Mouse (Mus musculus) c-Kit-positive CD71-negative TER-119-negative erythroid progenitor cells, embryonic 14.5 days (primary cell): ENCODE results near the gene Arl5a.
A peak's percentile ranks its signal among the peaks of the same experiment; 100 is the strongest.

ENCODE experiments used
- DNase-seq: peaks from one replicate; pipeline ENCODE4 v3.0.0-alpha.2; 2013; ENCODE audit warnings: low read depth

Gene Arl5a

DNA sequence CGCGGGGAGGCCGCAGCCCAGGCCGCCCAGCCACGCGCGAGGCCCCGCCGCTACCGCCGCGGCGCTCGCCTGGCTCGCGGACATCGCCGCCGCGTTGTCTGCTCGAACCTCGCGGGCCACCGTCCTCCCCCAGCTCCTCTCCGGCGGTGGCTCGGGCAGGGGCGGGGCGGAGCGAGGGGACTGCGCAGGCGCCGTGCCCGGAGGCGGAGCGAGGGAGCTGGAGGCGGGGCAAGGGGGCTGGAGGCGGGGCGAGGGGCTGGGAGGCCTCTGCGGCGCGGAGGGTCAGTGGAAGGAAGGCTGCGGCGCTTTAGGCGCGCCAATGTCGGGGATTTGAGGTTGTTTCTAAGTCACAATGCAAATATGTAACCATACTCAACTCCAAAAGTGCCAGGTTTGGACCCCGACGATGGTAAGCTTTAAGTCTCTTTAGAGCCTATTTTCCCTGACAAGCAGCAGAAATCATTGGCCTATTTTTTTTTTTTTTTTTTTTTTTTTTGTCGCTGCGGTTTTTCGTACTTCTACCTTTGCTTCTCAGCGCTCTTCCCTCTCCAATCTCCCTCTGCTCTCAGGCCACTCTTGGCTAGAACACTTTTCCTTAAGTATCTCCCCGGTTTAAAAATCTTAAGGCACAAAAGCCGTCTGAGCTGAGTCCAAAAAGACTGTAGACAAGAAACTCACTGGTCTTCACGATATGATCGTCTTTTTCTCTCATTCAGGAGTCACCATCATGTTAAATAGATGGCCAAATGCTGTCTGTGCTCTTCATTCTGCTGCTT lies at the start of gene Arl5a:
Gene Arl5a, minus strand, starts transcription at position 155 of the 776 bp plus-strand sequence.
- DNase-seq: peak; percentile 65

DNA sequence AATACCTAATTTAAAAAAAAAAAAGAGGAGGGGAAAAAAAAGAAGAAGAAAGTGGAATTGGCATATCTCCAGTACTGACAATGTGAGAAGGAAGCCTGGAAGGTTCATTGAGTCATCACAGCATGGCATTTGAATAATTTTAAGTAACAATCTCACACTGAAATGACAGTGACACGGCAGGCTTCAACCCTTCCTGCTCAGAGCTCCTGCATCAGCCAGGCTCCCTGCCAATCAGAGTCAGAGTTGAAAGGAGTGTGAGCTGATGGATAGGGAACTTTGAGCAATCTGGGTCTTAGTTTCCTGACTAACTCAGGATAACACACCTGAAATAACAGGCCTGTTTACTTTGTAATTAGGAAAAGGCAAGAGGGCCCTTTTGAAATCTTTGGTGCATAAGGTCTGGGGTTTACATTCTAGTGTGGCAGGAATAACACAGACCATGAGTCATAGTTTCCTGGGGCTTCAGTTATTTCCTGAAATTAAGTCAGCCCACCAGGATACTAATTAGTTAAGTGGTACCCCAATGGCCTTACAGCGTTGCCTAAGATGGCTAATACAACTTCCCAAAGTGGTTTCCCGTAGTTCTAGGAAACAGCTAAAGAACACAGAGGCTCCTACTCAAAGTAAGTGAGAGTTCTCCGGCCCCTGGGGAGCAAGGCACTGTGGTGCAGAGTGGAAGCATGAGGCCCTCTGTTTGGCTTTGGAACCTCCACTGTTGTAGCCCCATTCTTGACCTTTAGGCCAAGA lies 47.0 kb upstream of the Arl5a start:
- DNase-seq: no peak

DNA sequence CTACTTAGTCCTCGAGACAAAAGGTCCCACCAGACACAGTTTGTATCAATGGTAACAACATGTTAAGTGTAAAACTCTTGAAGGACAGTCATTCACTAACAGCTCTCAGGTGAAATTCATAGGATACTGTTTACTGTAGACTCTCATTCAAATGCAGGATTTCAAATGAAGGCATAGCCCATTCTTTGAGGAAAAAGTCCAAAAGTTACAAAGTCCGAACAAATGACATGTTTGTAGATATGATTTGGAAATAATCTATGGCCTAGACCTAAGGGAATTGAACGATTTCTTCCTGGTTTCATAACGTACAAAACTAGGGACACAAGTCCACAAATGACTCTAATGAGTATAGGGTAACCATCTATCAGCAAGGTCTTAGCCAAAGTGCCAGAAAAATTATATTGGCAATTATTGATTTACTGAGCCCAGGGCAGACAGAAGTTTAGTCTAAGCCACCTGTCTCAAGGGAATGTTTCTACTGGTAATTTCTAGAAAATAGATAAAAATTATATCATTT lies 45.4 kb upstream of the Arl5a start:
- no peak for DNase-seq

DNA sequence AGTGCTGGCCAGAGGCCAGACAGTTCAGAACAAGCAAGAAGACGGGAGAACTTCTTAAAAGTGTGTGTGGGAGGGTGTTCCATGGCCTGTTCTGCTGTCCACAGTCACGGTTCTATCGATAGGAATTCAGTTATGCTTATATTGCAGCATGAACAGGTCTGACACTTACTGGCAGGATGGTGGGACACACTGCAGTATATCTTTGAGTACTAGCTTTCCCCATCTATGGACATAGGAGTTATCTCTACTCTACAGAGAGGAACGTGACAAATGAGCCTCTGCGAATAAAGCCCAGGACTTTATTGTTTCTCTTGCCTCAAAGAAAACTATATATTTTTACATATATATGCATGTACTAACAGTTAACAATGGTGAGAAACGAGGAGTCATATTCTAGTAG lies 42.9 kb upstream of the Arl5a start:
- DNase-seq: no peak

DNA sequence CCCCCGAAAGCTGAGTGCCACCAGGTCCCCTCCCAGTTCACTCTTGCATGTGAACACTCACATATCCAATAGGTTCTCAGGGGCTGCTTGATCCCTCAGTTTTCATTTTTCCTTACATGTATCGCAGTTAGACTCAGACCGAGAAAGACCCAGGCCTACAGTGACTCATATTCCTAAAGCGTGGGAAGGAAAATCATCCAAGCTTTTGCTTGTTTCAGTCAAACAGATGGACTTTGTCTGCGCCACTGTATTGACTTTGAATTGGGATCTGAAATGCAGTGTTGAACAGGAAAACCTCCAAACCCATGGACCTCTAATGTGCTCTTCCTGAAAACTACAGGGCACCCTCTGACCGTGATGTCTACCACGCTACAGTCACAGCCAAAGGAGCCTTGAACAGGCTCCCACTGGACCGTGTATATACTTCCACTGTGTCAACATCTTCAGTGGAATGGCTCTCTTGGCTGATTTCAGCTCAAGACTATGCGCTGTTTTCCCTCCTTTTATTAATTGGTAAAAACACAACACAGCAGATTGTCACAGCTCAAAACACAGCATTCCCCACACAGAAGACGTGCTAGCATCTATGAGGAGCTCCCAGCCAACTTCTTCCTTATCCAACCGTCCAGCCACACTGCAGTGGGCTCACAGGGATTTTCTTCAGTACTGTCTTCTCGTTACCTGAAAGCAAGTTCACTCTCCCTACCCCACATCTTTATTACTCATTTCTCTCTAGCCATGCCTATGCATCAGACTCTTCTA lies 36.7 kb upstream of the Arl5a start:
- no peak for DNase-seq

DNA sequence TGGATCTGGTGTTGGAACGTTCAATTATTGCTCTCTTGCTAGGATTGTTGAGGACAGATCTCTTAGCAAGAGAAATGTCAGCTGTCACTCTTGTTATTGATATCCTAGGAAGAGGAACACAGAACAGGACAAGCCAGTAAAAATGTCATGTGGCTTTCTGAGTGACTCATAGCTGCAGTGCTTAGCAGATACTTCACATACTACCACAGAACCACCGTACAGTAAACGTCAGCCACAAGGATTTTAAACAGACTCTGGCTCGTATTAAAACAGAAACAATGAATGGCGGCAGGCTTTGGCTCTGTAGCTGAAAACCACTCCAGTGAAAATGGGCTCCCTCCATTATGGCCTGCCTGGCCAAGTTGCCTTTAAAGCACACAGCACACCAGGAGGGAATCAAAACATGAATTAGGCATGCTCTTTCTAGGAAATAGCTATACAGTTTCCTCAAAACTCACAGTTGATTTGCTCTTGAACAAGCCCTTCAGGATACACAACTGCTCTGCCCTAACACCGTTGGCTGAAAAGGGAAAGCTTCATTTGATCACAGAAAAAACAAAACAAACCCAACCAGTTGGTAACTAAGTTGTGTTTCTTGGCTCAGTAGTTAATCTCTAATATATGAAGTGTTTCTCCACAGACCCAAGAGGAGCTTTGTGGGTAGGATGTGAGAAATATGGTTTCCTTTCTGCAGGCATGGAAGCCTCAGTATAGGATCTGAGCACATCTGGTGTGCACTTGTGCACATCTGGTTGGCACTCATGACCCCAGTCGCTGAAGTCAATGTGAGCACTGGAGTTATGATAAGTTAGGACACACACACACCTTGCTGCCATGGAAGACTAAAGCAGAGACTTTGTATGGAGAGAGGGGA lies 31.1 kb upstream of the Arl5a start:
- DNase-seq: no peak

DNA sequence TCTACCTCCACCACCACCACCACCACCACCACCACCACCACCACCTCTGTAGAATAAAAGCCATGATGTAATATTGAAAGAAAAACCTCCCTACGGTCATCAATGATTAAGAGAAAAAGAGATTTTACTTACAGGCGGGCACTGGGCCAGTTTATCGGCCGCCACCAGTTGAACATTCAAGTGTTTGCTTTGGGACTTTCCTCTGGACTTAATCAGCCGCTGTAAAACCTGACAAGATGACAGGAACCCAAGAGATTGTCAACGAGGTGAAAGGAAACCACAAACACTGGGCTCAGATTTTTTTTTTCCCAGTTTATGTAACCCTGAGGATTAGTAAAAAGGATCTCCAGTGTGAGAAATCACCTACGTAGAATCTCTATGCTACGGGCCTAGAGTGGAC lies 25.1 kb upstream of the Arl5a start:
- DNase-seq: no peak

DNA sequence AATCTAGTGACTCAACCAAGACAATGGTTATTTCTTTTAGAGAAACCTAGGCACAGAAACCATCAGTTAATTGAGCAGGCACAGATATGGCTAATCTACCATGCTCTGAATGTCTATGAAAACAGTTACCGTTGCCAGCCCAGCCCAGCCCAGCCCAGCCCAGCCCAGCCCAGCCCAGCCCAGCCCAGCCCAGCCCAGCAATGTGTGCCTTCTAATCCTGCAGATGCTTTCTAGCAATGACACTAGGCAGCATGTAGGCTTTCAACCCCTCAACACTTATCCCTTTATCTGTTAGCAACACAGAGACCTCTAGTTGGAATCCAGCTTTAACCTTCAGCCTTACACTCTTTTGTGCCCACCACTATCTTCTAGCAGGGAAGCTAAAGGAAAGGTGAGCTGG lies 24.2 kb upstream of the Arl5a start:
- DNase-seq: no peak

DNA sequence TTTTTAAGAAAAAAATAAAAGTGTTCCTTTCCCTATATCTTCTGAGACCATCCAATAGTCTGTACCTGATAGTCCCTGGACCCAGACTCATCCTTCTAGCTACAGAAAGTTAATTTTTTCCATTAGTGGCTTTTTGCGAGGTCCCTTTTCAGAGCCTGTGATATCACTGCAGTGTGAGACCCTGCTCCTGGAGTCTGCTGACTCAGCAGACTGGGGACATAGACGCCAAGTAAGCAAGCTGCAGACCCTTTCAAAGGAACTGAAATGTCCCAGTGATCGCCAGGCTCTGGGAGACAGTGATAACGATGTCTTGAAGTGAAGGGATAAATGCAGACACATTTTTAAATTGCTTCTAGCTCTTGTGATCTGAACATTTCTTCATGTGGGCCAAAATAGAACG lies 21.9 kb upstream of the Arl5a start:
- no peak for DNase-seq

DNA sequence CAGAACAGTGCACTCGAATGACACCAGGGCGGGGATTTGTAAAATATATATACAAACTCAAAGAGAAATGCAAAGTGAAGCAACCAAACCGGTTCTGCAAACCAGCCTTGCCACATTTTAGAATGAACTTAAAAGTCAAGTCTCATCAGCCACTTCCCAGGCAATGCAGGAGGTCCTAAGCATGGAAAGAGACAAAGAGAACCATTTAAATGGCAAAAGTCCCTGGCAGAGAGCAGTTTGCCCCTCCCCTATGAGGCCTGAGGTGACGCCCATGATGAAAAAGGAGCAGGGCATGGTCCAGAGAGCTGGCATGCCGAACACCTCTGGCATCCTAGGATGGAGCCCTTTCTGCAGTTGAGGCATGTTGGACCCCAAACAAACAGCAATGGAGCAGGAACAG lies 17.4 kb upstream of the Arl5a start:
- DNase-seq: no peak

DNA sequence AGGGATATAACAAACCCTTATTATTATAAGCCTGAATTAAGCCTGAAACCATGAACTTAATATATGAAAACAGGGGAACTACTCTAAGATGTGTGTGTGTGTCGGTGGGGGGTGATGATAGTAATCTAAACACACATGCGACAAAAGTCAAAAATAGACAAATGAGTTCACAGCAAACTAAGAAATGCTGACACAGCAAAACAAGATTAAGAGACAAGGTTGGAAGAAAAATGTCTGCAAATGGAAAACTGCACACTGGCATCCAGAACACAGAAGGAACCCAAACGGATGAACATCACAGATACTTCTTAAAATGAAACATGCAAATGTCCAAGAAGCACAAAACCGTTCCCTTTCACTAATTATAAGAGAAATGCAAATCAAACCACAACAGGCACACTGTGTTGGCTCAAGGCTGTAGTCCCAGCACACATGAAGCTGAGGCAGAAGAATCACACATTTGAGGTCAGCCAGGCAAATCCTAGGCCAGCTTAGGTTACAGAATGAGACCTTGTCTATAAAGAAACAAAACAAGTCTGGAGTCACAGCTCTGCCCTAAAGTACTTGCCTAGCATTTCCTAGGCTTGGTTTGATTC lies 15.8 kb upstream of the Arl5a start:
- no peak for DNase-seq

DNA sequence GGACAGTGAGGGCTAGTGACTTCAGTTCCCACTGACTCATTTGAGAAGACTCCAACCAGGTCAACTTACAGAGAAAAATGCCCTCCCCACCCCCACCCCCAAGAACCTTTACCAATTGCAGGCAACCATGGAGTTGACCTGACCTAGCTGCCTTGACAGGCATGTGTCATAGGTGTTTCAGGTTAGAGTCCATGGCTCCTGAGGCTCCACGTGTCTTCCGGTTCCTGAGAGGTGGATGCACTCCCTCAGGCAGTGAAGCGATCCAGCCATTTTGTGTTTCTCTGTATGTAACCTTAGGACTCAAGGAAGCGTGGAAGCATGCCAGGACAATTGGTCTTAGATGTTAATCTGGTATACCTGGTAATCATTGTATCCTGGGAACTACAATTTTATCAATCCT lies 13.7 kb upstream of the Arl5a start:
- DNase-seq: no peak

DNA sequence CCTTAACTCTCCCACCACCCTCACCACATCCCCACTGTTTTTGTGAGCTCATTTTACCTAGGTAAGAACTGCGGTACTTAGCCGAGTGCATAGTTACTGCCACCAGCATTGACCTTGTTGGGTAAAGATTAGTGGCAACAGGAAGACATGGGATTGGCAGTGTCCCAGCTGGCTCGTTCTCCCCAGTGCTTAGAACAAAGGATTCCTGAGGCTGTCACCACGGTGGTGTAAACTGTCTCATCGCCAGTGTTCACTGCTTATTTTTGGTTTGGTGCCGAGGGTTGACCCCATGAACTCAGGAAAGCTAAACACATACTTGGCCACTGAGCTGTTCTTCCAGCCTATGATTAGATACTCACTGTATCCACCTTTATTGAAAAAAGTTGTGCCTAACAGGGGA lies 13.3 kb upstream of the Arl5a start:
- DNase-seq: no peak

DNA sequence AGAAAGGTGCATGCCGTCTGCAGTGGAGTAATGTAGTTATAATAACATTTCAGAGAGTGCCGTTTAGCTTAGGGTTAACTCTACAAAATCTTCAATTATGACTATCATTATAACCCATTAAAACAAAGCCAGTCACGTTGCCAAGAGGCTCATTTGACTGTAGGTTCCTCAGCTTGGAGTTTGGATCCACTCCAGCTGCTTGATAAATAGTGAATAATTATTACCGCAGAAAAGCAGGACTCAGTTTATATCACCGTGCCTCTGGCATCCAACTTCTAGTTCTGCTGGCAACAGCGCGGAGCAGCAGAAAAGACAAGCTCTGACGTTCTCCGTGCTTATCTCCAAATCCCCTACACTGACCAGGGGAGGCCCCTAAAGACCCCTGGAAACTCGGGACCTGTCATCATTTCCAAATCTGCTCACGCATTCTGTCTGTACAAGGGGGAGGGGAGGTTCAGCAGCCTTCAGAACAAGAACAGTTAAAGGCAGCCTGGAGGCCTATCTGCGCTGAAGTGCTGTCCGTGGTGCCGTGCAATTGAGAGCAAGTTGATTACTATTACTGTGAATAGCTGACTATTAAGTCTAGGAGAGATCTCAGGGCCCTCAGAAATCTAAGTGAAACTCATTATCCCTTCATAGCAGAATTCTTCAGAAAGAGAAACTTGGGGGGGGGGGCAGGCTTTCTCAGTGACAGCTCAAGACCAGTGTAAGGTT lies 11.4 kb upstream of the Arl5a start:
- DNase-seq: no peak

DNA sequence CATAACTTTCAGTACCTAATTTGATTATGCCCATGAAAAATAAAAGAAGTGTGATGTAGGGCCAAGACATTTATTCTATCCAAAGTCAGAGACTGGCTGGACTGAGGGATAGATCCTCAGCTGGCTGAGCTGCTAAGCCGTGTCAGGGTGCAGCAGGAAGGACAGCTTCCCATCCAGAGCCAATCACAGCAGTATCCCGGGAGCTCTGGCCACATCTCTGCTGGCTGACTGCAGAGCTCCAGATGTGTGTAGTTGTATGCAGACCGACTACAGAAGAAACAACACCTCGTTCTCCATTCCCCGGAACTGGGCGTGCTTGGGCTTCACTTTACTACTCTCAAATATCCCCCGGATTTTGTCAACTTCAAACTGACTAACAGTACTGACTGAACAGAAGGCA lies 8.7 kb upstream of the Arl5a start:
- no peak for DNase-seq

DNA sequence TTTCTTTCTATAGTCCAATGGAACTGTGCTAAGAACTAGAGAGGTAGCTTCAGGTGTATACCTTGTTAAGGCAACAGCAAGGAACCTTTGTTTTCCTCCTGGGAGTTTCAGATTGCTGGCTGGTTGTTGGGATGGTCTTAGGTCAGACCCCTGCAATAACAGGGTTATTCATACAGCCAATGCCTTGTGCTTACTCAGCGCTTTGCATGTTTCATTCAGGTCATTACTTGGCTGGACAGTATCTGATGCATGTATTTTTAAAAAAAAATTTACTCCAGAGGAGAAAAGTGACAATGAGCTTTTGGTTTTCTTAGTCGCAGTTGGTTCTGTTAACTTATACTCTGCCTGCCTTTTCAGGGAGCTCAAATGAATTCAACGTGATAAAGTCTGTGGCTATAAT lies 2.7 kb upstream of the Arl5a start:
- no peak for DNase-seq

DNA sequence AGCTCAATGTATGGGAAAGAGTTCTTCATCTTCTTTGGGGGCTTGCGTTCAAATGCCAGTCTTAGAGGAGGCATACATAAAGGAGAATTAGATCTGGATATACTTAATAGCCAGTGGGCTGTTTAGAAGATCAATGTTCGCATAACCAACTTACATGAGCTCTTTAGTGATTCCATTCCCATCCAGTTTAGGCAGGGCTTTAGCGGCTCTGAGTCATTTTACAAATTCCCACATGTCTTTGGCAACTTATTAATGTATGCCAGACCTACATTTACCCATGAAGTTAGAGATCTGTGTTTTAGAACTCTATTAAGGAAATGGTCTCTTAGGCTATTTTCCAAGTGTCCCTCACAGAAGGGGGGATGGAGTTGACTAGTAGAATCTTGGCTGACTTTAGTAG lies 1.3 kb upstream of the Arl5a start:
- DNase-seq: no peak

DNA sequence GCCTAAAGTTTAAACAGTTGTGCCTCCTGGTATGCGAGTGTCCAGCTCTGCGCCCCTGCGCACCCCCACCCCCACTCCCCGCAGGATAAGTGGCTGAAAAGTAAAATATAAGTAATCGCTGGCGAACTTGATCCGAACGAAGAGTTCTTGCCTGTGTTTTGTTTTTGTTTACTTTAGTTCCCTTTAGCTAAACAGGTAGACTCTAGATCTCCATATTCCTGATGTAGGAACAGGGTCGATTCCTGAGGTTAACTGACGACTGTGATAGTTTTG lies 758 bp upstream of the Arl5a start:
- no peak for DNase-seq

DNA sequence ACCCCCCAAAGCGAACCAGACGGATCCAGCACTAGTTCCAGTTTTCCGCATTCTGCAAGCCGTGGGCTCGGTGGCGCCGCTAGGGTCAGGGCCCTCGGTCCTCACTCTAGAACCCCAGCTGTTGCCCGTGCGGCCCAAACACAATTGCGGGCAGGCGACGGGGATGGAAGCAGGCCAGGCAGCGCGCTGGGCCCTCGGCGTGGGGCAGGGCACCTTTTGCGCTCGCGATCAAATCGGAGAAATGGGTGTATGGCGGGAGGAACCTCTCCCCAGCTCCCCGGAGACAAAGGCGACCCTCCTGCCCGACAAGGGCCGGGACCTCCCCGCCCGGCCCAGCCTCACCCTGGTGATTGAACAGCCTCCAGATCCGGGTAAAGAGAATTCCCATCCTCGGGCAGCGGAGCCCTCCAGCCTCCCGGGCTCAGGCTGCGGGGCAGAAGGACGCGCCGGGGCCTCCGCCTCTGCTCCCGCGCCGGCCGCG lies 413 bp downstream of the Arl5a start:
- no peak for DNase-seq

DNA sequence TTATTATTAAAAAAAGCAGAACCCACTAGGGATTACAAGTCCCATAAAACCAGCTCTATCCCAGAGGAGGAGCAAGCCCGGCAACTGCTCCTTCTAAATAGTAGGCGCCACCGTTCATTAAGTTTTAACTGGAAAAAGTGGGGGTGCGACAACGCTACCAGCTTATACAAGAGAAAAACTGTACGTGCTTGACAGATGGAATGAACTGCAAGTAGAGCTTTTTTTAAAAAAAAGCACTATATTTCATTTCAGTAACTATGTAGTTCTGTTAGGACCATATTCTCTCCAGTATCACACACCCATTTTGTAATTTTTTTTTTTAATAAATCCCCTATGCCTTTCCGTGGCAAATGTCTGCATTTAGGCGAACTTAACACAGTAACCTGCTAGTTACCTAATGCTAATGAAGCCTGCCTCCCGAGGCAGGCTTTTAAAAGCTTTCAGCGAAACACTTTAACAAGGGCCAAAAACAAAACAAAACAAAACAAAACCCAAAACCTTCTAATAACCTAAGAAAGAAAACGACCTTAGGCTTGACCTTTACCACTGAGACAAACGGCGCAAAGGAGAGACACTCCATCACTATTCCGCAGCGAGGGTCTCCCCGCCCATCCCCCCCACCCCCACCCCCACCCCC lies 972 bp downstream of the Arl5a start:
- no peak for DNase-seq
